Mouse (Mus musculus): ENCODE measurements around the gene Mthfsl.
"Not testable (repeated sequence)": the region's sequence is repeated elsewhere in the genome, so short reads cannot be mapped to it uniquely, and the experiment has no call there.

Gene Mthfsl

DNA sequence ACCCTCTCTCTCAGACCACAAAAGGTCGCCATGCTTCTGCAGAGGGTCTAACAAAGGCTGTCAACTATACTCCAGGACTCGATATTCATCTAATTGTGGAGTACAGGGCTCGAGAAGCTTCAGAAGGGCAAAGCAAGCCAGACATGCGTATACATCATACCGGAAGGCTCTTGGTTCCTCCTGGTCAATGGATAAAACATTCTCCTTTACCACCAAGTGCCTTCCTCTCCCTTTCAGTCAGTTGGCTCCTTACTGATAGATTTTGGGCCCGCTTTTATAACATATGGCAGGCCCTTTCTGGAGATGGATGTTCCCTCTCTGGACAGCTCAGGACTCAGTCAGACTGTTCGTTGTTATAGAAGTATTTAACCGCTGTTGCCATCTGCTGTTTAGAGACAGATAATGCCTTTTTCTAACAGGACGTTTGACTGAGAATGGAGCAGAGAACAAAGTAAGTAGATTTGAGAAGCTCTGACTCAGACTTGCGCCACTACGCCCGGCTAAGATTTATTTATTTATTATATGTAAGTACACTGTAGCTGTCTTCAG is at the start of gene Mthfsl:
TSS of gene Mthfsl (minus strand) at position 308 of the 549 bp plus-strand sequence.
- DNase-seq: peak in 1 of 2 experiments; percentile 12

DNA sequence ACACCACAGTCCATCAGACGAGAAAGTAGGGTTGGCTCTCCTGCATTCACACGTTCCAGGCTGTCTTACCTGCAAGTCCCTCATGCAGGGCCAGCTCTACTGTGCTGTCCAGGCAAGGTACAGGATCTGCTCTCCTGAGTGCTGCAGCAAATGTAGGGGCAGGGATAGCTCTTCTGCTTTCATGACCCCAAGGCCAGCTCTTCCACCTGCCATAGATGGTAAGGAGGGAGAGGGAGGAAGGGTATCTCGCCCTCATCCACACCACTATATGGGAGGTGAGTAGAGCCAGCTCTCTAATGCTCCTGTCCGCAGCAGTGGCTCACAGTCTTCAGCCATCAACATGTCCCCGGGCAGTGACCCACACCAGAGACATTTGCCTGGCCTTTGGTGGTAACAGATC is 49.4 kb upstream of the Mthfsl start:
- not testable (repeated sequence) for DNase-seq

DNA sequence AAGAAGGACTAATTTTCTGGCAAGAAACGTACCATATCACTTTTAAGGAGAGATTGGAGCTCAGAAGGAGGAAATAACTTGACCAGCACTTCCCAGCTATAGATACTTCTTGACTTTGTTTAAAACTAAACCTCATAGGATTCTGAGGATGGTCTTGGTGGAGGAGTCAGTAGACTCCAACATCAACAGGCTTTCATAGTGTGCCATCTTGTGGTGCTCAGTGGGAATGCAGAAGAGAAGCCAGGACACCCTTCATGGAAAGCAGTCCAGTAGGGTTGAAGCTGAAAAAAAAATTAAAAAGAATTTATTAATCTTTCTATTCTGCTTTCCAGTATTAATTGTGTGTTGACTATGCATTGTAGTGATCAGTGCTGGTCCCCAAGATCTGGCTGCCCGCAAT is 26.6 kb upstream of the Mthfsl start:
- not testable (repeated sequence) for DNase-seq

DNA sequence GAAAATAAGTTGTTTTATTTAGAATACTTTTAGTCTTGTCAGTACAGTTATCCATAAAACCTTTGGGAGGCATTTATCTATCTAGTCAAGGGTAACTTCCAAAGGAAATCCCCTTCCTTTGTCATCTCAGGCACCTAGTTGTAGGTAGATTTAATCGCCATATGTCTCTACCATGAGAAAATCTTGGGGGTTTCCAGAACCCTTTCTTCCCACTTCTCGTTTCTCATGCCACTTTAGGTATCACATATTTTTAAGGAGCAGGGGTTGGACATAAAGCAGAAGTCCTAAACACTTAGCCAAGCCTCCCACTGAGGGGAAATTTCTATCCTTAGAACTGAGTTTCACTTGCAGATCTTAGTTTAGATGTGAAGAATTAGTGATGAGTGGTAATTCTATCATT is 25.9 kb upstream of the Mthfsl start:
- DNase-seq: not testable (repeated sequence)

GRCm38 (mm10) chr9:88735289-88735688 is 15.2 kb upstream of the Mthfsl start:
- not testable (repeated sequence) for DNase-seq

- DNase-seq: not testable (repeated sequence)
These were observed 13.1 kb upstream of the Mthfsl start for GRCm38 (mm10) chr9:88733182-88733581.

GRCm38 (mm10) chr9:88732334-88732733 is 12.2 kb upstream of the Mthfsl start:
- DNase-seq: not testable (repeated sequence)

GRCm38 (mm10) chr9:88731728-88732127 is 11.6 kb upstream of the Mthfsl start, which contains the start of gene Bcl2a1d:
Bcl2a1d (minus strand) TSS chr9:88731914.
- not testable (repeated sequence) for DNase-seq

DNA sequence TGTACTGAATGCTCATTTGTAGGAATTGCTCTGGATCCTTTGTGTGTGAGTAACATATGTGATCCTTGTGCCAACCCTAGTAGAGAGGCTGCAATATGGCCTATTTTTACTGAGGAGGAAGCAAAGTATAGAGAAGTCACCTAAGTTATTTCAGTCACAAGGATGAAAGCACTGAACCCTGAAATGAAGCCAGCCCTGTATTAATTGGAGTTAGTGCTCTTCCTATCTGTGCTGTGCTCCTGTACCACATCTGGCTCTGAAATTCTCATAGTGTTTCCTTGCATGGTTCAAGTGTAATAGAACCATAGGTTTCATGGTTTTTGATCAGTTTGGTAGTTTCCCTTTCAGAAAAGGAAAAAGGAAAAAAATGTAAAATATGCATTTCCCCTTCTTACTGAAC is 8.2 kb upstream of the Mthfsl start:
- DNase-seq: not testable (repeated sequence)

DNA sequence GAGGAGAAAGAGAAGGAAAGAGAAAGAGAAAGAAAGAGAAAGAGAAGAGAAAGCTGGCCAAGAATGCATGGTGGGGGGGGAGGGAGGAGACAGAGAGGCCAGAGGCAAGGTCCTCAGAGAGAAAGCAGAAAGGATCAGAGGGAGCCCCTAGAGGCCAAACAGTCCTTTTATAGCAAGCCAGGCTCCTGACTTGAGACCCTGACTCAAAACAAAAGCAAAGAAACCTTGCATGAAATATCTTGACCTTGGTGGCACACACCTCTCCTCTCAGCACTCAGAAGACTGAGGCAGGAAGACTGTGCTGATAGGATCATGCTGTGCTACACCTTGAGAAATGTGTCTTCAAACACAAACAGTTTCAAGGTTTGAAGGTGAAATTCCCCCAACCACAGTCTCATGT is 1.5 kb upstream of the Mthfsl start:
- DNase-seq: not testable (repeated sequence)

DNA sequence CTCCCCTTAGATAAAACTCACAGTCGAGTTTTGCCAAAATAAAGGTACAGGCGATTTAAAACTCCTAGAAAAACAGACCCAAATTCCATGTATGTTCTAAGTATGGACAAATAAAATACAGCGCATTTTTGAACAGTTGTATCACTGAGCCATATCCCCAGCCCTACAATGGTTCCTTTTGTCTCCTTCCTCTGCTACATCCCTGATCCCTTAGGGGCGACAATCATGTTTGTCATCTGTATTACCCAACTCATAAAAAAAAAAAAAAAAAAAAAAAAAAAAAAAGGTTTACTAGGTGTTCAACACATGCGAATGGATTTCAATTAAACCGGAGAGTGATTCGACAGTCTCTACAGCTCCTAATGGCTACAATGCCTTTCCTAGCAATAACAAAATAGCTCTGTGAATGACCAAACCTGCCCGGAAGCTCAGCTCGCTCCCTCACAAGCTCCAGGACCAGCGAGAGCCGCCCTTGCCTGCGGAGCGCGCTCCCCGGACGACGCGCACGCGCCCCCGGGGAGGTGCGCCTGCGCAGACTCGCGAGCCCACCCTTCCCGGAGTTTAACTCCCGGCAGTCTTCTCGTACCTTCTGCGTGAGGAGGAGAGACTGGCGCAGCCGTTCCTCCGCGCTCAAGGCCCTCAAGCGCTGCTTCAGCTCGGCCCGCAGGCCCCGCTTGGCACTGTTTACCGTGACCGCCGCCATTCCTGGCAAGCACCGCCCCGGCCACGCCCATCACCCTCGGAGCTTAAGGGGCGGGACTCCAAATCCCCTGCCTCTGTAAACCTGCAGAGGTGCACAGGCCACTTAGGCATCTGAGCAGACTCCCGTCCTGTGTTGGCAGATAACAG is 799 bp downstream of the Mthfsl start:
- DNase-seq: not testable (repeated sequence)

DNA sequence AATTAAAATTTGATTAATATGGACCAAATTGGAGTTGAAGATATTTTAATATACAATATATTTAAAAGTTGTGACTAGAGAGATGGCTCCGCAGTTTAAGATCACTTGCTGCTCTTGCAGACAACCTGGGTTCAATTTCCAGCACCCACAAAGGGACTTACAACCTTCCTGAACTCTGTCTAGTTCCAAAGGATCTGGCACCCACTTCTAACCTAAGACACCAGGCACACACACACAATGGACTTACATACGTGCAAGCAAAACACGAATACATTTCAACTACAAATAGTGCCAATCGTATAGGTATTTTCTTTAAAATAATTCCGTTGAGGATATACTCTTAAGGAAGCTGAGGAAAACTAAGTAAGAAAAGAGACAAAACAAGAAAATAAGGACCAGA is 1.5 kb downstream of the Mthfsl start:
- not testable (repeated sequence) for DNase-seq

DNA sequence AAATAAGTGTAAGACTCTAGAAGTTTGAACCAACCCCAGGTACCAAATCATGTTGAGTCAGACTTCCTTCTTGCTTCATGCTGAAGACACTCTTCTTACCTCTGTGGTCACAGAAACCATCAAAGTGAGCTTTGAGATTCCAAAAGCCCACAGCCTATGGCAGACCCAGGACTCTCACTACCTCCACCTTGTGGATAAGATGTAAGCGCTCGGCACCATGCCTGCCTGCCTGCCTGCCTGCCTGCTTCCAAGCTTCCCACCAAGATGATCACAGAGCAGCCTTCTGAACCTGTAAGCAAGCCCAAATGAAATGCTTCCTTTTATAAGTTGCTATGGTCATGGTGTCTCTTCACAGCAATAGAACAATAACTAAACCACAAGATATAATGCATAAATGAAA is 2.0 kb downstream of the Mthfsl start:
- DNase-seq: peak in 1 of 2 experiments; percentile 31

DNA sequence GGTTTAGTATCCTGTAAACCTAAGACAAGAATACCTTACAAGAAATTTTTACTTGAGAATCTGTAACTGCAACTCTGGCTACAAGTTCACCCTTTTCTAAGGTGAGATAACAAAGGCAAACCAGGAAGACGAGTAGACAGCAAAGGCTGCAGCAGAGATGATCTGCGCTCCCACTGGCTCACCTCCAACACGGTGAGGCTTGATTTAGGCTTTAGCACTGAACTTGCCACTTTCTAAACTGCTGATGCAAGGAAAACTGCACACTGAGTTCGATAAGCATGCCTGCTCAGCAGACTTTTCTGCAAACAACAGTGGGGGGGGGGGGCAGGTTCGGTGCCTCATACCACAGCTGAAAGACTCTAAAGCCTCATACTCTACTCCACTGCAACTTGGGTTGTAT is 5.6 kb downstream of the Mthfsl start:
- DNase-seq: not testable (repeated sequence)

- not testable (repeated sequence) for DNase-seq
These were observed 7.8 kb downstream of the Mthfsl start for GRCm38 (mm10) chr9:88712164-88712749.

DNA sequence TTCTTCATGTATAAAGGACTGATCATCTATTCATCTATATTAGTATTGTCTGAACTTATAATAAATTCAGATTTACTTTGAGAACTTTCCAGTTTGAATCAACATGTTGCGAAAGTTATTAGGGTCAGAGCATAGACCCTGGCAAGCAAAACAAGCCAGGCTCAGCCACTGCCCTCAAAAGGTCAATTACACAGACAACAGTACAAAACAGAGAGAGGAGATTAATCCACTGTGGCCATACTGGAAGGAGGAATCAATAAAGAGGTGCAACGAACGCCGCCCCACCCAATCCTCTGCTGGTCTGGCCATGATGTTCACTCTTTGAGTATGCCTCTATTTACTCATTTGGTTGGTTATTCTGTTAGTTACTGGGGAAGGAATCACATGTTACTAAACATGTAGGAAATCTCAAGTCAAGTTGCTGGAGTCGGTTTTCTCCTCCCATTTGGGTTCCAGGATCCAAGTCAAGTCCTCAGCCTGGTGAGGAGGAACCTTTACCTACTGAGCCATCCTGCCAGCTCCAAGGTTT is 9.1 kb downstream of the Mthfsl start:
- not testable (repeated sequence) for DNase-seq

DNA sequence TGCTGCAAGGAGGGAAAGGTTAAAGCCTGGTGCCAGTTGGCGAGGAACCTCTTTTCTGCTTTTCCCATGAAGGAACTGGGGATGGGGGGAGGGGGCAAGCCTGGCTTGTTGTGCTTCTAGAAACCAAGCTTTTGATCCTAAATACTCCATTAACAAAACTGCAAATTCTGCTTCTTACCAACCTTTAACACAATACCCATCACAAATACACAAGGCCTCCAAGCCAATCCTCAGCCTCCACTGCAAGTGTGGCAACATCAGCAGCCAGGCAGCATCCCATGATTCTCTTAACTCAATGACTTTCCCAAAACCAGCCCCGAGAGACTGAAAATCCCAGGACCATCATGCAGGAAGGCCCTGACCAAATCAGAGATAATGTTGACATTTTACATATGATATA is 9.7 kb downstream of the Mthfsl start:
- not testable (repeated sequence) for DNase-seq

DNA sequence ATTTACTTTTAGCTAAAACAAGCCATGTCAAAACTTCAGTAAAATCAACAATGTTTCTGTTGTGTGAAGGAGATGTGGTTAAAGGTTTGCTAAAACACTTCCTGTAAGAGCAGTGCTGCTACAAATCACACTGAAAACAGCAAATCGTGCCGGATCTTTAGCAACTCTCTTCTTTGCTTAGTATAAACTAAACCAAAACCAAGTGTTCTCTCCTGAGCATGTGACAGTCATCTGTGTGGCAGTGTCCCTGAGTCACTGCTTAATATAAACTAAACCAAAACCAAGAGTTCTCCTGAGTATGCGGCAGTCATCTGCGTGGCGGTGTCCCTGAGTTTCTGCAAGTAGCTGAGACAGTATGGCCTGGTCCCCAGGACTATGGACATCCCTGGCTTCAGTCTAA is 10.3 kb downstream of the Mthfsl start:
- DNase-seq: not testable (repeated sequence)

GRCm38 (mm10) chr9:88709304-88709703 is 10.8 kb downstream of the Mthfsl start:
- no peak for DNase-seq

GRCm38 (mm10) chr9:88706700-88707099 is 13.4 kb downstream of the Mthfsl start:
- DNase-seq: no peak

DNA sequence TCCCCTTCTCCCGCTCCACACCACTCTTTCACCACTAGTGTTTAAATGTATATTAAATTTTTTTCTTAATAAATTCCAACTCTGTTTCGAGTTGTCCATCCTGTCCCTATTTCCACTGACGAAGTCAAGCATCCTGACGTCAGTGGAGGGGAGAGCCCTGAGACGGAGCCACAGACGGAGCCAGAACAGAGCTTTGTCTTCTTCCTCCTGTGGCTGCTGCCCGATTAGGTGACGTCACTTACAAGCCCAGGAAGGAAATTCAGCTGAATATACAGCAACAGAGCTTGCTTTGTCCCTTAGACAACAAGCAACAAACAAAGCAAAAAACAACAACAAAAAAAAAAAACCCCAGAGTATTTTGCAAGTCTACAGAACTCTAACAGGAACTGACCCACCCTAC is 14.9 kb downstream of the Mthfsl start:
- not testable (repeated sequence) for DNase-seq

GRCm38 (mm10) chr9:88698746-88699145 is 21.4 kb downstream of the Mthfsl start:
- not testable (repeated sequence) for DNase-seq

DNA sequence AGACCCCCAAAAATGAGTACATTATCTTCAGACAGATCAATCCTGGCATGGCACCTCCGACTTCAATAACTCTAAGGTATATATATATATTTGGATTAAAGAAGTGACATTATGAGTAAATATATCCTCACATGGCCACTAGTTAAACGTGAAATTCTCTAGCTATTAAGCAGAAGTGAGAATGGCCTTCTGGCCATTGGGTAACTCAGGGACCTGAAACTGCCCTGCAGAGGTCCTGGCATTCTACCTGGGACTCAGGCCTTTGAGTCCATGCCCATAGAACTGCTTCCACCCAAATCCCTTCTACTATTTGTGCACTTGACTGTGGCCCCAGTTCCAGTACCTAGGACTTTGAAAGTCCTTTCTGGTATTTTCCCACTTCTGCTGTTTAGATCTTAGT is 28.8 kb downstream of the Mthfsl start:
- not testable (repeated sequence) for DNase-seq
